Mouse (Mus musculus) E14TG2a.4 (cell line): ENCODE measurements around the gene Rps19.

Source experiments
- CTCF ChIP-seq: conservative IDR thresholded peaks from 2 replicates; pipeline ENCODE4 v1.5.1; 2014; ENCODE audit warnings: low read length
- NANOG ChIP-seq: IDR thresholded peaks from 2 replicates; pipeline ENCODE4 v1.6.1; 2014; ENCODE audit warnings: borderline replicate concordance, low read length, mixed read lengths

DNA sequence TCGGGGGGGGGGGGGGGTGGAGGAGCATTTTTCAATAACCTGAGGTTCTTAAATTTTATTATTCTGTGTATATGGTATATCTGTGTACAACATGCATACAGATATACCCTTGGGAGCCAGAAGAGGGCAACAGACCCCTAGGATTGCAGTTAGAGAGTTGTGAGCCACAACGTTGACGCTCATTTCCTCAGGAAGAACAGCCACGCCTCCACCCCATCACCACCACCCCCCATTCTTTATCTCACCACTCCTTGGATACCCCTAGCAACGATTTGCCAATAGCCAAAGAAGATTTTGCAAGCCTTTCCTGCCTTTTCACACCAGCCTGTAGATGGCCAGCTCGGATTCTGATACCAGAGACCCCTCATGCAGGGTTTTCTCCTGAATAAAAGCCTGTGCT lies 38.5 kb upstream of the Rps19 start:
- TF ChIP-seq CTCF, result peak; percentile 36
- no peak for TF ChIP-seq NANOG
